Mouse (Mus musculus): ENCODE measurements around the gene Armc12.

GRCm38 (mm10) chr17:28549111-28549510 lies 18.5 kb downstream of the Armc12 start, which contains the start of gene Clpsl2:
- no peak for TF ChIP-seq GATA1 (IDR thresholded peaks at IDR 0.05; ENCODE audit: low read length)
- no peak for TF ChIP-seq TAL1 (IDR thresholded peaks at IDR 0.05; ENCODE audit: low read length)
